Mouse (Mus musculus) neural tube, embryonic 14.5 days (tissue): Measurements from ENCODE around the gene Plekho1. TPM values are rescaled to one million over a fixed set of nuclear protein-coding genes. Genes with fewer than 3 reads are reported as not detected.
"Not testable (repeated sequence)": the region's sequence is repeated elsewhere in the genome, so short reads cannot be mapped to it uniquely, and the experiment has no call there.

Experiments used
- ATAC-seq: fragments of 200-750 bp; cut with Nextera tagmentation; 2 replicates; pipeline ENCODE4 v1.8.0; 2017; ENCODE audit warnings: low read depth, mild to moderate bottlenecking, moderate TSS enrichment, moderate library complexity
- H3K27ac ChIP-seq: fragments of 300-500 bp; sonication (generic); 2 replicates; pipeline ENCODE4 v1.5.1; 2014; ENCODE audit warnings: low read depth, mild to moderate bottlenecking, control low read depth, low read length, moderate library complexity, mixed read lengths
- H3K27me3 ChIP-seq: fragments of 300-500 bp; sonication (generic); 2 replicates; pipeline ENCODE4 v1.6.1; 2014; ENCODE audit warnings: low read length; ENCODE audit not compliant: control insufficient read depth, insufficient read depth
- H3K36me3 ChIP-seq: fragments of 300-500 bp; sonication (generic); 2 replicates; pipeline ENCODE4 v1.6.1; 2014; ENCODE audit warnings: low read length, mixed read lengths; ENCODE audit not compliant: control insufficient read depth, insufficient read depth
- H3K4me1 ChIP-seq: fragments of 300-500 bp; sonication (generic); 2 replicates; pipeline ENCODE4 v1.6.1; 2014; ENCODE audit warnings: low read length; ENCODE audit not compliant: control insufficient read depth, insufficient read depth
- H3K4me2 ChIP-seq: fragments of 300-500 bp; sonication (generic); 2 replicates; pipeline ENCODE4 v1.6.1; 2014; ENCODE audit warnings: mild to moderate bottlenecking, low read depth, low read length, control low read depth
- H3K4me3 ChIP-seq: fragments of 300-500 bp; sonication (generic); 2 replicates; pipeline ENCODE4 v1.5.1; 2014; ENCODE audit warnings: low read depth, low read length, control low read depth, mixed read lengths
- H3K9ac ChIP-seq: fragments of 300-500 bp; sonication (generic); replicated peaks from 2 replicates; pipeline ENCODE4 v1.6.1; 2014; ENCODE audit warnings: low read depth, mild to moderate bottlenecking, control low read depth, low read length, mixed read lengths
- H3K9me3 ChIP-seq: fragments of 300-500 bp; sonication (generic); 2 replicates; pipeline ENCODE4 v1.6.1; 2016; ENCODE audit warnings: low read length; ENCODE audit not compliant: control insufficient read depth
- WGBS: fragments of 180-500 bp; shearing (Covaris S2); extraction: QIAGEN DNeasy Blood & Tissue Kit; methylation state at CpG from one replicate; pipeline ENCODE4 v1.1.7; 2014; 5-methylcytosine and 5-hydroxymethylcytosine counted together
- polyA plus RNA-seq: library from polyadenylated mRNA; unstranded; fragments of >200 nt; fragmentation: Nextera tagmentation; extraction: Ambion mirVana; gene quantifications from 2 replicates; pipeline ENCODE4 v1.2.1, GENCODE M21; 2014

Plekho1 gene
- polyA plus RNA-seq, 1 experiment from 2014 or later = 45.5 TPM

GRCm38 (mm10) chr3:95963681-95964080, 32.1 kb downstream of the Plekho1 start:
- Histone ChIP-seq H3K4me3 (no peak overlapping the region), H3K36me3 (no peaks in the 10 kb centered on the region), H3K27me3 (no peaks in the 10 kb centered on the region), H3K27ac (no peak overlapping the region), H3K9ac (no peak overlapping the region), H3K4me1 (peaks cover 2% of the 10 kb centered on the region; the same call in 1 of the 2 replicates), H3K4me2 (no peak overlapping the region), H3K9me3 (no peaks in the 10 kb centered on the region)
- WGBS = 53% methylated on average over 4 of the region's 4 CpGs
- ATAC-seq = no peak

GRCm38 (mm10) chr3:95963230-95963629, 32.6 kb downstream of the Plekho1 start:
- WGBS = 50% methylated on average over 2 of the region's 2 CpGs
- peaks cover 2% of the 10 kb centered on the region; the same call in 1 of the 2 replicates for H3K4me1 ChIP-seq
- no peak for ATAC-seq
- H3K36me3 ChIP-seq = no peaks in the 10 kb centered on the region
- no peak overlapping the region for H3K4me2 ChIP-seq
- H3K27ac ChIP-seq = no peak overlapping the region
- no peak overlapping the region for H3K4me3 ChIP-seq
- no peak overlapping the region for H3K9ac ChIP-seq
- no peaks in the 10 kb centered on the region for H3K27me3 ChIP-seq
- no peaks in the 10 kb centered on the region for H3K9me3 ChIP-seq

GRCm38 (mm10) chr3:95962182-95962581, 33.6 kb downstream of the Plekho1 start:
- H3K4me1 ChIP-seq, H3K4me3 ChIP-seq, H3K27ac ChIP-seq, H3K9me3 ChIP-seq, H3K36me3 ChIP-seq, H3K27me3 ChIP-seq, ATAC-seq, H3K9ac ChIP-seq, H3K4me2 ChIP-seq: not testable (repeated sequence)
- 87% methylated on average over 8 of the region's 8 CpGs for WGBS

- H3K4me1 ChIP-seq = no peaks in the 10 kb centered on the region
- H3K9me3 ChIP-seq = no peaks in the 10 kb centered on the region
- H3K36me3 ChIP-seq = no peaks in the 10 kb centered on the region
- no peak overlapping the region for H3K9ac ChIP-seq
- WGBS = 97% methylated on average over 1 of the region's 1 CpGs
- no peaks in the 10 kb centered on the region for H3K27me3 ChIP-seq
- no peak overlapping the region for H3K4me2 ChIP-seq
- no peak overlapping the region for H3K27ac ChIP-seq
- no peak for ATAC-seq
- H3K4me3 ChIP-seq = no peak overlapping the region
Measured at GRCm38 (mm10) chr3:95959807-95960206, 36.0 kb downstream of the Plekho1 start.

GRCm38 (mm10) chr3:95959082-95959481, 36.7 kb downstream of the Plekho1 start:
- no peak overlapping the region for H3K4me2 ChIP-seq
- no peaks in the 10 kb centered on the region for H3K27me3 ChIP-seq
- H3K9me3 ChIP-seq = no peaks in the 10 kb centered on the region
- H3K4me1 ChIP-seq = no peaks in the 10 kb centered on the region
- no peaks in the 10 kb centered on the region for H3K36me3 ChIP-seq
- H3K9ac ChIP-seq = no peak overlapping the region
- ATAC-seq = no peak
- WGBS = 75% methylated on average over 5 of the region's 5 CpGs
- no peak overlapping the region for H3K4me3 ChIP-seq
- H3K27ac ChIP-seq = no peak overlapping the region

- H3K36me3 ChIP-seq = no peaks in the 10 kb centered on the region
- 72% methylated on average over 8 of the region's 8 CpGs for WGBS
- no peaks in the 10 kb centered on the region for H3K4me1 ChIP-seq
- H3K27me3 ChIP-seq = no peaks in the 10 kb centered on the region
- H3K9ac ChIP-seq = no peak overlapping the region
- no peak overlapping the region for H3K4me2 ChIP-seq
- no peak overlapping the region for H3K4me3 ChIP-seq
- H3K27ac ChIP-seq = no peak overlapping the region
- no peak for ATAC-seq
- H3K9me3 ChIP-seq = no peaks in the 10 kb centered on the region
Measured at GRCm38 (mm10) chr3:95957359-95958148, 38.2 kb downstream of the Plekho1 start.

GRCm38 (mm10) chr3:95955318-95955717, 40.5 kb downstream of the Plekho1 start:
- Histone ChIP-seq H3K4me2 (no peak overlapping the region), H3K27me3 (no peaks in the 10 kb centered on the region), H3K4me3 (no peak overlapping the region), H3K9ac (no peak overlapping the region), H3K4me1 (0 out of 2 replicates have a peak, but pooled peaks cover 2% of the 10 kb centered on the region), H3K27ac (no peak overlapping the region), H3K9me3 (no peaks in the 10 kb centered on the region), H3K36me3 (no peaks in the 10 kb centered on the region)
- 96% methylated on average over 5 of the region's 5 CpGs for WGBS
- ATAC-seq = no peak

GRCm38 (mm10) chr3:95954648-95955173, 41.1 kb downstream of the Plekho1 start:
- not testable (repeated sequence) for H3K4me3 ChIP-seq, H3K4me1 ChIP-seq, H3K4me2 ChIP-seq, H3K27me3 ChIP-seq, H3K9me3 ChIP-seq, H3K9ac ChIP-seq, H3K27ac ChIP-seq, ATAC-seq, H3K36me3 ChIP-seq
- 89% methylated on average over 12 of the region's 12 CpGs for WGBS

- Histone ChIP-seq H3K4me2 (no peak overlapping the region), H3K27me3 (no peaks in the 10 kb centered on the region), H3K27ac (peak overlapping the region; percentile 10; the same call in 1 of the 2 replicates), H3K4me3 (no peak overlapping the region), H3K9me3 (no peaks in the 10 kb centered on the region), H3K4me1 (0 out of 2 replicates have a peak, but pooled peaks cover 2% of the 10 kb centered on the region), H3K36me3 (no peaks in the 10 kb centered on the region), H3K9ac (no peak overlapping the region)
- ATAC-seq = no peak
- 66% methylated on average over 3 of the region's 3 CpGs for WGBS
Measured at GRCm38 (mm10) chr3:95953522-95953921, 42.3 kb downstream of the Plekho1 start.
